Mouse (Mus musculus): ENCODE results near the gene Sema5a. TPM values are rescaled to one million over a fixed set of nuclear protein-coding genes. Genes with fewer than 3 reads are reported as not detected.

Gene Sema5a
- polyA plus RNA-seq, 1 experiment from 2014 or later: 12.0 TPM

- Histone ChIP-seq H3K9me3 (ENCODE audit: control insufficient read depth, low read length) (no peaks in the 10 kb centered on the region), H3K9ac (peak overlapping the region; percentile 63; the same call in 1 of the 2 replicates), H3K4me2 (replicated peaks) (peak overlapping the region; percentile 100), H3K36me3 (replicated peaks; ENCODE audit: control insufficient read depth, insufficient read depth) (no peaks in the 10 kb centered on the region), H3K27me3 (ENCODE audit: control insufficient read depth, insufficient read depth, low read length) (no peaks in the 10 kb centered on the region), H3K4me1 (replicated peaks; ENCODE audit: control insufficient read depth, insufficient read depth, low read length) (no peaks in the 10 kb centered on the region; the same call in 1 of the 2 replicates), H3K4me3 (replicated peaks; ENCODE audit: low read length) (peak overlapping the region; percentile 64), H3K27ac (no peak overlapping the region)
- no peak for DNase-seq (ENCODE audit: low spot score)
- no peak for ATAC-seq (ENCODE audit: low FRiP score)
- 63% methylated on average over 7 of the region's 7 CpGs for WGBS
Observed at GRCm38 (mm10) chr15:32243824-32244223, 786 bp upstream of the Sema5a start.

GRCm38 (mm10) chr15:32244956-32245836 lies 586 bp downstream of the Sema5a start:
- no peaks in the 10 kb centered on the region for H3K27me3 ChIP-seq (ENCODE audit: control insufficient read depth, insufficient read depth, low read length)
- no peak overlapping the region for H3K27ac ChIP-seq
- ATAC-seq (ENCODE audit: low FRiP score): peak; percentile 78
- WGBS: under 1% methylated on average over 52 of the region's 52 CpGs
- peak overlapping the region; percentile 63 for H3K9ac ChIP-seq
- H3K4me2 ChIP-seq (replicated peaks): peak overlapping the region; percentile 100
- no peak for DNase-seq (ENCODE audit: low spot score)
- peak overlapping the region; percentile 64 for H3K4me3 ChIP-seq (replicated peaks; ENCODE audit: low read length)
- H3K4me1 ChIP-seq (replicated peaks; ENCODE audit: control insufficient read depth, insufficient read depth, low read length): no peaks in the 10 kb centered on the region; the same call in 1 of the 2 replicates
- H3K36me3 ChIP-seq (replicated peaks; ENCODE audit: control insufficient read depth, insufficient read depth): no peaks in the 10 kb centered on the region
- no peaks in the 10 kb centered on the region for H3K9me3 ChIP-seq (ENCODE audit: control insufficient read depth, low read length)

GRCm38 (mm10) chr15:32245837-32246670 lies 1.4 kb downstream of the Sema5a start:
- Histone ChIP-seq H3K9ac (peak overlapping the region; percentile 63), H3K27ac (no peak overlapping the region), H3K27me3 (ENCODE audit: control insufficient read depth, insufficient read depth, low read length) (no peaks in the 10 kb centered on the region), H3K4me1 (replicated peaks; ENCODE audit: control insufficient read depth, insufficient read depth, low read length) (no peaks in the 10 kb centered on the region; the same call in 1 of the 2 replicates), H3K9me3 (ENCODE audit: control insufficient read depth, low read length) (no peaks in the 10 kb centered on the region), H3K36me3 (replicated peaks; ENCODE audit: control insufficient read depth, insufficient read depth) (no peaks in the 10 kb centered on the region), H3K4me3 (replicated peaks; ENCODE audit: low read length) (peak overlapping the region; percentile 64), H3K4me2 (replicated peaks) (peak overlapping the region; percentile 100)
- WGBS: 2% methylated on average over 47 of the region's 47 CpGs
- DNase-seq (ENCODE audit: low spot score) (peak; percentile 90), ATAC-seq (ENCODE audit: low FRiP score) (peak; percentile 66)

GRCm38 (mm10) chr15:32247281-32247680 lies 2.7 kb downstream of the Sema5a start:
- Histone ChIP-seq H3K27me3 (ENCODE audit: control insufficient read depth, insufficient read depth, low read length) (no peaks in the 10 kb centered on the region), H3K4me2 (replicated peaks) (peak overlapping the region; percentile 100), H3K27ac (no peak overlapping the region), H3K9me3 (ENCODE audit: control insufficient read depth, low read length) (no peaks in the 10 kb centered on the region), H3K4me3 (replicated peaks; ENCODE audit: low read length) (no peak overlapping the region), H3K4me1 (replicated peaks; ENCODE audit: control insufficient read depth, insufficient read depth, low read length) (no peaks in the 10 kb centered on the region; the same call in 1 of the 2 replicates), H3K36me3 (replicated peaks; ENCODE audit: control insufficient read depth, insufficient read depth) (no peaks in the 10 kb centered on the region), H3K9ac (no peak overlapping the region)
- DNase-seq (ENCODE audit: low spot score): no peak
- no peak for ATAC-seq (ENCODE audit: low FRiP score)
- 60% methylated on average over 5 of the region's 5 CpGs for WGBS

- Histone ChIP-seq H3K4me2 (replicated peaks) (no peak overlapping the region), H3K36me3 (replicated peaks; ENCODE audit: control insufficient read depth, insufficient read depth) (no peaks in the 10 kb centered on the region), H3K27me3 (ENCODE audit: control insufficient read depth, insufficient read depth, low read length) (no peaks in the 10 kb centered on the region), H3K4me3 (replicated peaks; ENCODE audit: low read length) (no peak overlapping the region), H3K27ac (no peak overlapping the region), H3K4me1 (replicated peaks; ENCODE audit: control insufficient read depth, insufficient read depth, low read length) (no peaks in the 10 kb centered on the region), H3K9ac (no peak overlapping the region), H3K9me3 (ENCODE audit: control insufficient read depth, low read length) (0 out of 2 replicates have a peak, but pooled peaks cover 11% of the 10 kb centered on the region)
- whole genome bisulfite sequencing: 74% methylated on average over 2 of the region's 2 CpGs
- DNase-seq (ENCODE audit: low spot score): no peak
- ATAC-seq (ENCODE audit: low FRiP score): no peak
Observed at GRCm38 (mm10) chr15:32254806-32255205, 10.2 kb downstream of the Sema5a start.

GRCm38 (mm10) chr15:32257340-32257739 lies 12.7 kb downstream of the Sema5a start:
- Histone ChIP-seq H3K4me3 (replicated peaks; ENCODE audit: low read length) (no peak overlapping the region), H3K36me3 (replicated peaks; ENCODE audit: control insufficient read depth, insufficient read depth) (no peaks in the 10 kb centered on the region), H3K4me1 (replicated peaks; ENCODE audit: control insufficient read depth, insufficient read depth, low read length) (peaks cover 6% of the 10 kb centered on the region; the same call in 1 of the 2 replicates), H3K9me3 (ENCODE audit: control insufficient read depth, low read length) (0 out of 2 replicates have a peak, but pooled peaks cover 11% of the 10 kb centered on the region), H3K27me3 (ENCODE audit: control insufficient read depth, insufficient read depth, low read length) (no peaks in the 10 kb centered on the region), H3K9ac (no peak overlapping the region), H3K4me2 (replicated peaks) (no peak overlapping the region), H3K27ac (no peak overlapping the region)
- no peak for ATAC-seq (ENCODE audit: low FRiP score)
- DNase-seq (ENCODE audit: low spot score): no peak
- WGBS: 58% methylated on average over 8 of the region's 8 CpGs

GRCm38 (mm10) chr15:32257886-32258319 lies 13.3 kb downstream of the Sema5a start:
- no peak for DNase-seq (ENCODE audit: low spot score)

GRCm38 (mm10) chr15:32259362-32260096 lies 14.9 kb downstream of the Sema5a start:
- no peak overlapping the region for H3K4me3 ChIP-seq (replicated peaks; ENCODE audit: low read length)
- 68% methylated on average over 5 of the region's 5 CpGs for WGBS
- ATAC-seq (ENCODE audit: low FRiP score): no peak
- no peak overlapping the region for H3K27ac ChIP-seq
- DNase-seq (ENCODE audit: low spot score): no peak
- no peaks in the 10 kb centered on the region for H3K9me3 ChIP-seq (ENCODE audit: control insufficient read depth, low read length)
- no peaks in the 10 kb centered on the region for H3K27me3 ChIP-seq (ENCODE audit: control insufficient read depth, insufficient read depth, low read length)
- H3K36me3 ChIP-seq (replicated peaks; ENCODE audit: control insufficient read depth, insufficient read depth): no peaks in the 10 kb centered on the region
- H3K4me2 ChIP-seq (replicated peaks): no peak overlapping the region
- peaks cover 6% of the 10 kb centered on the region; the same call in 1 of the 2 replicates for H3K4me1 ChIP-seq (replicated peaks; ENCODE audit: control insufficient read depth, insufficient read depth, low read length)
- H3K9ac ChIP-seq: no peak overlapping the region

More at GRCm38 (mm10) chr15:32257886-32258319, 13.3 kb downstream of the Sema5a start:
- H3K4me2 ChIP-seq (replicated peaks): no peak overlapping the region
- no peaks in the 10 kb centered on the region for H3K36me3 ChIP-seq (replicated peaks; ENCODE audit: control insufficient read depth, insufficient read depth)
- H3K27me3 ChIP-seq (ENCODE audit: control insufficient read depth, insufficient read depth, low read length): no peaks in the 10 kb centered on the region
- H3K9me3 ChIP-seq (ENCODE audit: control insufficient read depth, low read length): 0 out of 2 replicates have a peak, but pooled peaks cover 11% of the 10 kb centered on the region
- no peak overlapping the region for H3K4me3 ChIP-seq (replicated peaks; ENCODE audit: low read length)
- ATAC-seq (ENCODE audit: low FRiP score): no peak; the same call in 1 of the 2 replicates
- H3K9ac ChIP-seq: no peak overlapping the region
- H3K4me1 ChIP-seq (replicated peaks; ENCODE audit: control insufficient read depth, insufficient read depth, low read length): peaks cover 6% of the 10 kb centered on the region; the same call in 1 of the 2 replicates
- H3K27ac ChIP-seq: no peak overlapping the region
- 48% methylated on average over 7 of the region's 7 CpGs for WGBS

Data from hindbrain, embryonic 14.5 days (tissue).